Mouse (Mus musculus) CD8-positive naive resting alpha-beta T cell, adult 2 months (primary cell): ENCODE data around the gene Gm9008.
"Not testable (repeated sequence)": the region's sequence is repeated elsewhere in the genome, so short reads cannot be mapped to it uniquely, and the experiment has no call there.

Experiments used
- DNase-seq, 2 experiments: peaks; one replicate each; pipeline ENCODE4 v3.0.0; 2022; ENCODE audit warnings: low read depth in 2 of 2, low spot score in 2 of 2

Gene Gm9008

GRCm38 (mm10) chr6:76497054-76497835 lies at the start of gene Gm9008:
Gm9008 (minus strand) TSS chr6:76497784.
- DNase-seq: not testable (repeated sequence)

DNA sequence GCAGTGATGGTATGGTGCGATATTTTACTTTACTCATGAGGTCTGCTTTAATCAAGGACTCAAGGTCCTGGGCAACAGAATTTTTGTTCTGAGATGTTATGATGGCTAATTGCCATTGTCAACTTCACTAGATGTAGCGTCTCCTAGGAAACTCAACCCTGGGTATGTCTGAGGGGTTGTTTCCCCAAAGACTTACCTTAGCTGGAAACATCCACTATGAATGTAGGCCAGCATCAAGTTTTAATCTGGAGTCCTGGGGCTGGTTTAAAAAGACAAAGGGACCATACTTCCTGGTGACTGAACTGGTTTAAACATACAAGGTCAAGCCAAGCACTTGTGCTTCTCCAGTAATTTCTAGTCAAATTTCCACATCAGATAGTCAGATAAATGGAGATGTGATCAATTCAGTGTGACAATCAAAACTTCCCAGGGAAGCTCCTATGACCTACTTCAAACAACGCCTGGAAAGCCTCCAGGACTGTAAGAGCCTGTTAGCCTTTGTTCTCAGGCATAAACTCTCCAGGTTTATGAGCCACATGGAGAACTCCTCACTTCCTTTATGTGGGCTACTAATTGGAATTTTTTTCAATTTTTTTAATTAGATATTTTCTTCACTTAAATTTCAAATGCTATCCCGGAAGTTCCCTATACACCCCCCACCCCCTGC lies 24.5 kb upstream of the Gm9008 start:
- DNase-seq: no peak

DNA sequence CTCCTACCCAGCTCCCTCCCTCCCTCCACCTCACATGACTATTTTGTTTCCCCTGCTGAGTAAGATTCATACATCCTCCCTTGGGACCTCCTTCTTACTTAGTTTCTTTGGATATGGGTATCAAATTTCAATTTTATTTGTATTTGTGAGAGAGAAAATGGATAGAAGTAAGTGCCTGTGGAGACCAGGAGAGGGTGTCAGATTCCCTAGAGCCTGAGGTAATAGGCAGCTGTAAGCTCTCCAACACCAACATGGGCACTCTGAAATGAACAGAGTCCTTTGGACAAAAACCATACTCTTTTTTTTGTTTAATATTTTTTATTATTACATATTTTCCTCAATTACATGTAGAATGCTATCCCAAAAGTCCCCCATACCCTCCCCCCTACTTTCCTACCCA lies 12.6 kb upstream of the Gm9008 start:
- no peak for DNase-seq

DNA sequence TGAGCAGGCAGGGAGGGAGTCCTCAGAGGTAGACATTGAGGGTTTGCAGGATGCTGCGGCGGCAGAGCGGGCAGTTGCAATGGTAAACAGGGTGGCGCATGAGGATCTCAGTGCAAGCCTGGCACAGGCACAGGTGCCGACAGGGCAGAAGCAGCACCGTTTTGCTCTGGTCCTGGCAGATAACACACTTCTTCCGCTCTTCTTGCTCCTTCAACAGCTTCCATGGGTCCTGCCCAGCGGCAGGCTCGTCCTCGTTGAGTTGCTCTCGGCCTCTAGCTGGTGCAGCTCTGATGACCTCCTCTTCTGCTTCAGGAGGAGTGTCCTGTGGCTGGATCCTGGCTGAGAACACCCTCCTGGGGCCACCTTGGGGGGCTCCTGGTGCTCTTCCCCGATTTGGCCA lies 1.2 kb downstream of the Gm9008 start:
- DNase-seq: not testable (repeated sequence)

DNA sequence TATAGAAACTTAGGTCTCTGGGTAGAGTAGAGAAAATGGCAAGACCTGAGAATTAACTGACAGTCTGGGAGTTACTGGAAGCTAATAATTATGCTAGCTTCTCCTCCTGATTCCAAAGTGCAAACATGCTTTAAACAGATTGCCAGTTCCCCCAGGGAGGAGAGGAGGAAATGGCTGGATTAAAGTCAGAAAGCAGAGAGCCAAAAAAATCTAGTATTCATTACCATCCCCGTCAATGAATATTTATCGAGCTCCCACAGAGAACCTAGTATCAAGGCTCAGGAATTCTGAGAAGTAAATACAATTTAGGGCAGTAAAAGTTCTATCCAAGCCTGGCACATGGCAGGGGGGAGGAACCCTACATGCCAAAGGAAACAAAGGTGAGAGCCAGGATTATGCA lies 29.4 kb downstream of the Gm9008 start:
- DNase-seq: no peak
